Mouse (Mus musculus) left cerebral cortex, postnatal 10 days (tissue): Measurements from ENCODE around the gene Gpbar1. TPM values are rescaled to one million over a fixed set of nuclear protein-coding genes. Genes with fewer than 3 reads are reported as not detected.
"Not testable (repeated sequence)": the region's sequence is repeated elsewhere in the genome, so short reads cannot be mapped to it uniquely, and the experiment has no call there.

Experiments used
- DNase-seq, 2 experiments: peaks; one replicate each; pipeline ENCODE4 v3.0.0; 2021 to 2022; ENCODE audit warnings: low spot score in 2 of 2, mixed read lengths in 1 of 2; ENCODE audit errors: extremely low spot score in 1 of 2
- intact Hi-C: fragments of 180-260 bp; cut with DNase I; formaldehyde crosslinking; loops from one replicate; pipeline ENCODE4 v1.15.1; 2025
- total RNA-seq, 2 experiments: library from RNA; stranded (reverse); gene quantifications; 2 replicates each; pipeline ENCODE4 v1.2.3; 2021

The Gpbar1 gene
- total RNA-seq, 2 experiments from 2014 or later, result not detected

DNA sequence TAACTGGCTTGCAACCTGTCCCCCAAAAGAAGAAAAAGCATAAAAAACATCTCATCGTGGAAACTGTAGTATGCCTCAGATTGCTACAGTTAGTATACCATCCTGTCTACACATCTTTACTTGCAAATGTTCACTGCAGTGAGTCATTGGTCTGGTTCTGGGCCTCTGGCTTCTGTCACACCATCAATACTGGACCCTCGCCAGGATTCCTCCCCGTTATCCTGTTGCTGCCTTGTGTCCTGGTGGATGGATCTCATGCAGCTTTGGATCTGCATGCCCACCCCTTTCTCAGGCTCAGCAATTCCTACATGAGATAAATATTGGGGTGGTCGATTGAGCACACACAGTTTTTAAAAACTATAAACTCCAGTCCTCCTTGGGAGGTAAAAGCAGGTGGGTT, 6.7 kb upstream of the Gpbar1 start:
- DNase-seq, result peak in 1 of 2 experiments; percentile 50
- intact Hi-C loops, result no loop called here

DNA sequence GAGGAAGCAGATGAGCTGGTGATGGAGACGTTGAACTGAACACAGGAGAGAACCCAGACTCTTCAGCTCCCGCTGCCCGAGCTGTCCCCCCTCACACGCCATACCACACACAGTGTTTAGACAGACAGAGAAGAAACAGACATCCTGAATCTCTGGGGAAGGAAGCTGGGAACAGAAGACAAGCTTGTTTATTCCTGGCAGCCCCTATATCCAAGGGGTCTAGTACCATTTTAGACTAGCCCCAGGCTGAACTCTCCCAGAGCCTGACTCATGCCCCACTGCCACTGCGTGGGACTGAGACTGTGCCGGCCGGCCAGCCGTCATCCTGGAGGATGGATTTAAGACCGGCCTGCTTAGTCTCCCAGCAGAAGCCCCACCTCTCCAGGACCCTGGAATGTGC, 3.3 kb upstream of the Gpbar1 start:
- intact Hi-C loops, result loop anchor here (5.0 kb wide), 1 partner anchor 68 kb away; no protein-coding TSS in a partner anchor
- DNase-seq, result peak in 1 of 2 experiments; percentile 42

DNA sequence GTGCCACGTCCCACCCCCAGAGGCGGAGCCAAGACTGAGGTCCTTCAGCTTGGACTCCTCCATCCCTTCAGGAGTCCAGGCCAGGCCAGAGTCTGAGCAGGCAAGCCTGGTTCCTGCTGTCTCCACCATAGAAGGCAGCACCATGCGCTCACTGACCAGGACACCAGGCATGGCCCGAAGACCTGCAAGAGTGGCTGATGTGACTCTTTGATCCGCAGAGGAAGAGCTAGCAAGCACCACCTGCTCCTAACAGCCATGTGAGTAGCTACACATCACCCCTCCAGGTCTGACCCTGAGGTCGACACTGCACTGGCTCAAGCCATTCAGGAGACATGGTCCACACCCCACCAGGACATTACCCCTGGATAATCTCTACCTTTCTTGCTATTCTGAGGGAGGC, 1.3 kb upstream of the Gpbar1 start:
- no peak for DNase-seq
- intact Hi-C loops, result loop anchor here (5.0 kb wide), 1 partner anchor 70 kb away; no protein-coding TSS in a partner anchor

DNA sequence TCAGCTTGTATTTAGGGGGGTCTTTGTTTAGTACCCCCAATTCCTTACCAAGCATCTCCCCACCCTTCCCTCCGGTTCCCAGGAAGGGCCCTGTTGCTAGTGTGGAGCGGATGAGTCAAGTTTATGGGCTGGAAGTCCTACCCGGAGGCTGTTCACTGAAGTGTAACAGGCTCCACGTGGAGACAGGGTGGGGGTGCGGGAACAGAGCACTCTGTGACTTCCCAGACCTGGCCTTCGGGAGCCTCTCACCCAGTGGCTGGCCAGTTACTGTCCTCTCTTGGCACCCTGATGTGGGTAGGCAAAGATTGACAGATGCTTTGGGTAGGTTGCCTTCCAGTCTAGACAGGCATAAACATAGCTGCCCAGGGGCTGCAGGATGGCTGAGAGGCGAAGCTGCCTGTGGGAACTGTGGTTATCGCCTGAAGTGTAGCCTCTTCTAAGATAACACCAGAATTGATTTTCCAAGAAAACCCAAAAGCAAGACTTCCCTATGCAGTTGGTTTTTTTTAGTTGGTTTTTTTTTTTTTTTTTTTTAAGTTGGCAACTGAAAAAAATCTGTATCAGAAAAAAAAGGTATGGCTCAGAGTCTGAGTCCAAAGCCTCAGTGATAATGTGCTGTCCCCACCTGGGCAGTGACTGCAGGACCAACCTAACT, 340 bp upstream of the Gpbar1 start:
- intact Hi-C loops, result loop anchor here (5.0 kb wide), 1 partner anchor 71 kb away; no protein-coding TSS in a partner anchor
- no peak for DNase-seq

DNA sequence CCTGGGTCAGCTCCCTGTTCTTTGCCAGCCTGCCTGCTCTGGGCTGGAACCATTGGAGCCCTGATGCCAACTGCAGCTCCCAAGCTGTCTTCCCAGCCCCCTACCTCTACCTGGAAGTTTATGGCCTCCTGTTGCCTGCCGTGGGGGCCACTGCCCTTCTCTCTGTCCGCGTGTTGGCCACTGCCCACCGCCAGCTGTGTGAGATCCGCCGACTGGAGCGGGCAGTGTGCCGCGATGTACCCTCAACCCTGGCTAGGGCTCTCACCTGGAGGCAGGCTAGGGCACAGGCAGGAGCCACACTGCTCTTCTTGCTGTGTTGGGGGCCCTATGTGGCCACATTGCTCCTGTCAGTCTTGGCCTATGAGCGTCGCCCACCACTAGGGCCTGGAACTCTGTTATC, 638 bp downstream of the Gpbar1 start:
- intact Hi-C loops, result loop anchor here (5.0 kb wide), 1 partner anchor 72 kb away; no protein-coding TSS in a partner anchor
- peak in 1 of 2 experiments; percentile 42 for DNase-seq

DNA sequence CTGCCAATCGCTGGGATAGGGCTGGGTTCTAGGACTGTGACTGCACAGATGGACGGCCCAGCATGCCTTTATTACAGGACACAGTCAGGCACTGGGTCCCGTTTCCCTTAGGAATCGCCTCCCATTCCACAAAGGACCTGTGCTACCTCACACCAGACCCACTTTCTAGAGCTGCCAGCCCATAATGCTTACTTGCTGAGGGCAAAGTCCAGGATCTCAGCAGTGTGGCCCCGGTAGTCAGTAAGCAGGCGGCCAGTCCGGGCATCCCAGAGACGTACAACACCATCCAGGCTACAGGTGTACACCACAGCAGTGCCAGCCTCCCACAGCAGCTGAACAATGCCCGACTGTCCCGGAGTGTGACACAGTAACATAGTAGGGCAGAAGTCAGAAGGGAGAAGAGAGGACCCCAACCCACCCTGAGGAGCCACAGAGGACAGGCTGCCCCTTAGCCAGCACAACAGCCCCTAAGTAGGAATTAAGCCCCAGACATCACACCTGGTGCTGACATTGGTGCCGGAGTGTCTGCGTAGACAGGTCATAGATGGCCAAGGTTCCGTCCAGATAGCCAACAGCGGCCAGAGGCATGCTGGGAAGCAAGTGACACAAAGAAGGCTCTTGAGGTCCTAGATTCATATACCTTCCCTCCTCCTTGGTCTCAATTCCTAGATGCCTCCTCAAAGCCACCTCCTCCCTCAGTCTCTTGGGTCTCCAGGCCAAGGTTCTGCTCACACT, 2.4 kb downstream of the Gpbar1 start:
- no peak for DNase-seq
- intact Hi-C loops, result no loop called here

DNA sequence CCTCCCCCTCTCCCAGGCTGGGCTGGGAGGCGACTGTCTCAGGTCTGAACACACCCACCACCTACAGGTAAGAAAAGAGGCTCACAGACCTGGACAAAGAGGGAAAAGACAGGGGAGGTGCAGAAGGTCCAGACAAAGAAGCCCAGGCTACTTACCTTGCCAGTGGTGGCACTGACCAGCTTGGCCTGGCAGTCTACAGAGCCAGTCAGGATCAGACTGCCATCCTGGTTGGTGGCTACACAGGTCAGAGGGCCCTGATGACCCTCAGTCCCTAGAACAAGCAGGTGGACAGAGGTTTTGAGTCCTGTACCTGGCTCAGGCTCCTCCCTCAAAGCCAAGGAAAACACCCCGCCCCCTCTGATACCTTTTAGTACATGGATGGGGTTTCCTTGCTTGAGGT, 3.0 kb downstream of the Gpbar1 start:
- intact Hi-C loops, result no loop called here
- DNase-seq, result no peak

DNA sequence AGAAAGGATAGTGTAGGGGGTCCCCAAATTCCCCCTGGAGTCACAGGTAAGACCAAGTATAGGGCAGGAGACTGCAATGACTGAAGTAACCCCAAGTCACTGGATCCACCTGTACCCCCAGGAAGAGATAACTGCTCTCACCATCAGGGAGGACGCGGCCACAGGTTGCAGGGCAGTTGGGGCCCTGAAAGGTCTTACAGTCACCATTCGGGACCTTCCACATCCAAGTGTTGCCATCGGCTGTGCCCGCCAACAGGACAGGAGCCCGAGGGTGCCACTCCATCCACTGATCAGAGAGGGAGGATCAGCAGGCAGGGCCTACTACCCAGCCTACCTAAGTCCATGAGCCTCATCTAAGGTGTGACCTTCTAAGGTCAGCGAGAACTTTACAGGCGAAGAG, 3.5 kb downstream of the Gpbar1 start:
- DNase-seq, result no peak
- intact Hi-C loops, result no loop called here

DNA sequence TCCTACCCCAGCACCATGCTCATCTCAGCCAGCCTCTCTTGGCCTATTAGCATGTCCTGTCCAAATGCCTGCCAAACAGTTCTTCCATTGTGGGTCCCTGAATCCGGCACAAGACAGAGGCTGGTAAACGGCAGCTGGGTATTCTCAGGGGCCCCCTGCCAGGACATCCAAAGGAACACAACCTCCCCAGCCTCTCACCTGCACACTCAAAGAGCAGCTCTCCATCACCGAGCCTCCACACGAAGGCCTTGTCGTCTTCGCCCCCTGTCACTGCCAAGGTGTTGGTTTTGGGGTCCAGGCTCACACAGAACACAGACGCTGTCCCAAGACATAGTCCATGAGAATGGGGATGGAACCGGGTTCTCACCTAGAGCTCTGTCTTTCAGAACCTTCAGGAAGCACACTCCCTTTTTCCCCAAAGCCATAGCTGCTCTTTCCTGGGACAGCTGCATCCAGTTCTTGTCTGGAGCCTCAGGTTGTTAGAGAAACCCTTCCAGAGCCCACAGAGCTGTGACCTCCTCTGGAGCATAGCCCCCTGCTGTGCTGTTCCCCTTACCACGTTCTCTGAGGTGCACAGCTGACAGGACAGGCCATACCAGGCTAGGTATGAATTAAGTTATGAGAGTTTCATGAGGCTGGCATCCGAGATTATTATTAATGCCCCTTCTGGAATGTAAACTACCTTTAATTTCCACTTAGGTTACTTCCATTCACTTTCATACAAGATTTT, 4.7 kb downstream of the Gpbar1 start:
- DNase-seq, result no peak
- intact Hi-C loops, result no loop called here

DNA sequence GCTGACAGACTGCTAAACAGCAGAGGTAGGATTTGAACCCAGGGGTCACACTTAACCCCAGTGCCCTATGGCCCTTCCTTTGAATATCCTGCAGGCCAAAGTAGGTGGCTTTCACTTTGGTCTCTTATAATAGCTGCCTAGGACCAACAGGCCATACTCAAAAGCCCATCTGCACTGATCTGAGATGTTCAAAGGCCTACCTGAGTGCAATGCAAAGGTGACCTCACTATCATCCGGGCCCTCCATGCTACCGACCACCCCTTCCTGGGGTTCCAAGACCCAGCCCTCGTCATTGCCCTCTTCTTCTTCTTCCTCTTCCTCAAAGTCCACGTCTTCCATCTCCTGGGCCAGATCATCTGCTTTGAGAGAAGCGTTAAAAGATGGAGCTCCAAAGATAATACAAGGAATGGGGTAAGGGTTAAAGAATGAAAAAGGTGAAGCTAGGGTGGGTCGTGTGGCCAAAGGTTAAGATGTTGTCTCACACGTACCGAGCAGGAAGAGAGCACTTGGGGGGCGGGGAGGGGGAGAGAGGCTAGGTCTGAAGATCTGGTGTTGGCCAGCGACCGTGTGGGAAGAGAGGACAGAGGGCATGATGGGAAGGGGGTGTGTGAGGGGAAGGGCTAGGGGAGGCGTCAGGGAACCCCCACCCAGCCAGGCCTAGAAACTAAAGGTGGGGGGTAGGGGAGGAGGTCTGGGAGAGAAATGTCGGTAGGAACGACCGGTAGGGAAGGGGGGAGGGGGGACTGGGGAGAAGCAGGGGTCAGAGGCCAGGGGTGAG, 5.5 kb downstream of the Gpbar1 start:
- intact Hi-C loops, result no loop called here

DNA sequence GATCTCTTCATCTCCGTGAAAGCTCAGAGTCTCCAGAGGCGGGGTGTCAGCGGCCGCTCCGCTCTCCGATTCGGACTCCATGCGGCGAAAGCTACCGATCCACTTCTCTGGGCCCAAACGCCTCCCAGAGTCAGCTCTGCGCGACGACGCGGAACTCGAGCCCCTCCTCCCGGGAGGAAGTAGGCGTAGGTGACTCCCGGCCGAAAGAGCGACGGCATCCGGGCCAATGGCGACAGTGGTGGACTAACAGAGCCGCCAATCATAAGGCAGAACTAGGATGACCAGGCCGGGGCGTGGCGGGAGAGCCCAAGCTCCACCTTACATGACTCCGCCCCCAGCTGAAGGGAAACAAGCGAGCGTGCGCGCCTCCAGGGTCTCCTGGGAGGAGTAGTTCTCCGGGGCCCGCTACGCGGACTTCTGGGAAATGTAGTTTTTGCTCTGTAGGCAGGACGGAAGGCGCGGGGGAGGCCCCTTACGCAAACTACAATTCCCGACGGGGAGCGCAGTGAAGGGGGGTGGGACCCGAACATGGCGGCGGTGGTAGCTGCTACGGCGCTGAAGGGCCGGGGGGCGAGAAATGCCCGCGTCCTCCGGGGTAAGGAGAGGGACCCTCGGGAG, 6.3 kb downstream of the Gpbar1 start, which contains the start of the genes Aamp and Pnkd:
Aamp (minus strand) TSS at position 196 of the 618 bp plus-strand sequence.
Pnkd (plus strand) TSS at position 388 of the 618 bp plus-strand sequence.
- intact Hi-C loops, result no loop called here
- peak; percentile 100 for DNase-seq

More for the DNA sequence above, 5.5 kb downstream of the Gpbar1 start:
- DNase-seq, result peak; percentile 42 to 86

DNA sequence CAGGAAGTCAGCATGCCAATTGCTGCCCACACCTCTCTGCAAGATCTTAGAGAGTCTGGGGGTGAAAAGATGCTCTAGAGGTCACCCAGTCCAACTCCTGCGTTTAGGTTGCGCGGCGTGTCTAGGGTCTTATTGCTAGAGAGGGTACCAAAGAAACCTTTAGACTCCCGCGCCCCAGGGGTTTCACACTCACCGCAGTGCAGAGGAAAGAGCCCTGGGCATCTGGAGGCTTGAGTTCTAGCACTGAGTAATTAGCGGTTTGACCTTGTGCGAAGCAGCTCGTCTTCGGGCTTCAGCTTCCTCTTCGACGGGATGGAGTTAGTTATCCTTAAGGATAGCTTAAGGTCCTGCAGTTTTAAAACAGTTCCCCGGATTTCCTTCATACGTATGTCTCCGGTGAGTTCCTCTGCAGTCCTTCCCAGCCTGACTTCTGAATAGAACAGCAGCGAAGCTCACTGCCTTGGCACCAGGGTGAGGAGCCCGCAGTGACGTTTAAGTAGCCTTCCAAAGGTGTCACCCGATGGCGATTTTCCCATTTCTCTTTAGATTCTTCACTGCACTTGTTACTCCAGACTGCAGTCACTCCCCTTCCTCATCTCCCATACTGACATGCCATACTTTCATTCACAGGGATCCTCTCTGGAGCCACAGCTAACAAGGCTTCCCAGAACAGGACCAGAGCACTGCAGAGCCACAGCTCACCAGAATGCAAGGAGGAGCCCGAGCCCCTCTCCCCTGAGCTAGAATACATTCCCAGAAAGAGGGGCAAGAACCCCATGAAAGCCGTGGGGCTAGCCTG, 7.1 kb downstream of the Gpbar1 start:
- DNase-seq, result no peak
- intact Hi-C loops, result no loop called here

DNA sequence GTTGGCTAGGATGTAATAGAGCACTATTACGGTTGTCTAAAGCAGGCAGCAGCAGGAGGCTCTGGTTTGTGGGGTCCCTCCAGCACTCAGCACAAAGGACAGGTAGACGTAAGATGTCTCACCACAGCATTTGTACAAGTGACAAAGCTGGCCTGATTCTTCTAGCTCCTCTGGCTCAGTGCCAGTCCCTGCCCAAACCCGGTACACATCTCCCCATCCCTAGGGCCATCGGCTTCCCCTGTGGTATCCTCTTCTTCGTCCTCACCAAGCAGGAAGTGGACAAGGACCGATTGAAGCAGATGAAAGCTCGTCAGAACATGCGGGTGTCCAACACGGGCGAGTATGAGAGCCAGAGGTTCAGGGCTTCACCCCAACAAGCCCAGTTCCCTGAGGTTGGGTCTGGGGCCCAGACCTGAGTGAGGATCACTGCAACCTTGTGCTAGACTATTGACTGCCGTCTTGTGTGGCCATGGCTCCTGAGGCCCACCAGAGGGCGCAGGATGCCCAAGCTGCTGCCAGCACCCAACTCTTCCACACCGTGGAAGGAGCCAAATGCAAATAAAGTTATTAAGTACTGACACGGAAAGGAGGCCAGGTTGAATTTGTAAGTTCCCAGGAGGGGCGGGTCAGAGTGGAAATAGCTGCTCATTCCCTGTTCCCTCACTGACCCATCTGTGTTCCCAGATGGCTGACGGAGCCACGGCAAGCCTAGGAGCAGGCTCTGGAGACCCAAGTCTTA, 8.7 kb downstream of the Gpbar1 start:
- intact Hi-C loops, result not testable (repeated sequence)
- peak in 1 of 2 experiments; percentile 50 for DNase-seq

DNA sequence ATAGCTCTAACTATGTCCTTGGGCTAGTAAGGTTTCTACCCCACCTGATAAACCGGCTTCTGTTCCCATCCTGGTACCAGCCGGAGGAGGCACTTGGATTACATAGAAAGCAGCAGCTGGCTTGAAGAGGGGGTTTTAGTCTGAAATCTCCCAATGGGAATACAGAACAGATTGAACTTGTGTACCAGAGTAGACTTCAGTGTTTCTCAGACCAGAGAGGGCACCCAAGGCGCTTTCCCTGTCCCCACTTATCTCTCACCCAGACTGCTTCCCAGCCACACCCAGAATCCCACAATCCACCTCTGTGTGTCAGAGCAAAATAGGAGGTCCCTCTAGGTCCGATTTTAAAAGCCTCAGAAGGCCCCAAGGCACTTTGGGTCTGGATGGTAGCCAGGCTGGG, 10.0 kb downstream of the Gpbar1 start:
- DNase-seq, result no peak
- intact Hi-C loops, result no loop called here

DNA sequence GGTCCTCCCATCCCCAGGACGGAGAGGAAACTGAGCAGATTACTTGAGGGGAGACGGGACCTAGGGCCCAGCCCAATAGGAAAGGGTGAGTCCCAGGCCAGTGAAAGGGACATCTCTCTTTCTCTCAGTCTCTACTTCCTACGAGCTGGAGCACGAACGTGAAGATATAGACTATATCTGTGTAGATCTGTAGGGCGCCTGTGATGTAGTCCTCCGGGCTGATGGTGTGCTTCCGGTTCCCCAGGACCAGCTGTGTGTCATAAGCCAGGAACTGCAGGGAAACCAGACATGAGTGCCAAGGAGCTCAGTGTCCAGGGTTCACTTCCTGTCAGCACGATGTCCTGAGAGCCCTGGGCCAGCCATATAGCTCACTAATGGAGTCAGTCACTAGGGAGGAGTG, 10.9 kb downstream of the Gpbar1 start:
- intact Hi-C loops, result no loop called here
- no peak for DNase-seq

DNA sequence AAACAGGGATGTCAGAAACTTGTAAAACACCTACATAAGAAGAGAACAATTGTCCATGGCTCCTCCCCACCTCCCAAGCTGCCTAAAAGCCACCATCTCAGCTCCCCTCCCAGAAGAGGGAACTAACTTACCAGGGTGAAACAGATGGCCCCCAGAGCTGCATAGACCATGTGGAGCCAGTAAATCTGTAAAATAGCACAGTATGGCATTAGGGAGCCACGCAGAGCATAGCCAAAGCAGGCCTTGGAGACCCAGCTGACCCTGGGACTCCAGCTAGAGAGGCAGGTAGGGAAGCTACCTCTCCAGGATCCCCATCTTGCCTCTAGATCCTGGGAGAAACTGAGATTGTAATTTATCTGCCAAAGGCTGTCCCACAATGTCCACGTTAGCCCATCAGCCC, 11.4 kb downstream of the Gpbar1 start:
- DNase-seq, result no peak
- intact Hi-C loops, result no loop called here

DNA sequence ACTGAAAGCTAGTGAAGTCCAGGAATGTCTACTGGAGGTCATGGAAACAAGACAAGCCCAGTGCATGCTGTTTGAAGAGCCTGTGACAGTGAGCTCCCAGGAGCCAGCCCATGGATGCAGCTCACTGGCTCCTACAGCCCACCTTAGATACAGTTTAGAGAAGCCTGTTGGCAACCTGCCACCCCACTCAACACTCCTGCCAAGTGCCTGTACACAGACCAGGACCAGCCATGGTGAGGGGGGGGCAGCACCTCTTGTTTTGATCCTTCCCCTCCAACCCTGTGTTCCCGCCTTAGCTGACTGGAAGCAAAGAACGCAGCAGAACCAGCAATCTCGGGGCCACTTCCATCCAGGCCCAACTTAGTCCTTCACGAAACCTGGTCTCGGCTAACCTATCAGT, 11.8 kb downstream of the Gpbar1 start:
- intact Hi-C loops, result no loop called here
- peak in 1 of 2 experiments; percentile 56 for DNase-seq
